Mouse (Mus musculus) retina, embryonic 14.5 days (tissue): ENCODE data around the gene Ube2dnl2.

Experiments
- DNase-seq: peaks from one replicate; pipeline ENCODE4 v3.0.0-alpha.2; 2015; ENCODE audit warnings: low spot score

Gene Ube2dnl2

GRCm38 (mm10) chrX:114907282-114907681 lies at the start of gene Ube2dnl2:
Ube2dnl2 (plus strand) TSS chrX:114907582.
- no peak for DNase-seq

- DNase-seq: no peak
Measured at GRCm38 (mm10) chrX:114895489-114895888, 11.9 kb upstream of the Ube2dnl2 start.

- no peak for DNase-seq
Measured at GRCm38 (mm10) chrX:114897506-114897905, 9.9 kb upstream of the Ube2dnl2 start.

- no peak for DNase-seq
Measured at GRCm38 (mm10) chrX:114903391-114903790, 4.0 kb upstream of the Ube2dnl2 start.

GRCm38 (mm10) chrX:114904712-114905111 lies 2.7 kb upstream of the Ube2dnl2 start, which contains the start of gene Ube2dnl1:
Ube2dnl1 (plus strand) TSS chrX:114905012.
- no peak for DNase-seq

GRCm38 (mm10) chrX:114955066-114955465 lies 47.7 kb downstream of the Ube2dnl2 start:
- no peak for DNase-seq
